Mouse (Mus musculus) forebrain, postnatal 0 days (tissue): ENCODE data around the gene Spred2. TPM values are rescaled to one million over a fixed set of nuclear protein-coding genes. Genes with fewer than 3 reads are reported as not detected.

ENCODE experiments used
- ATAC-seq: fragments of 200-750 bp; cut with Nextera tagmentation; 2 replicates; pipeline ENCODE4 v1.8.0; 2017; ENCODE audit warnings: mild to moderate bottlenecking, moderate library complexity
- DNase-seq: peaks from one replicate; pipeline ENCODE4 v3.0.0-alpha.2; 2015
- H3K27ac ChIP-seq: fragments of 300-500 bp; sonication (generic); 2 replicates; pipeline ENCODE4 v1.5.1; 2014; ENCODE audit warnings: low read depth, mild to moderate bottlenecking, antibody characterized with exemption, low read length, moderate library complexity, mixed read lengths
- H3K27me3 ChIP-seq: fragments of 300-500 bp; sonication (generic); 2 replicates; pipeline ENCODE4 v1.6.1; 2014; ENCODE audit warnings: mild to moderate bottlenecking, low read length, mixed read lengths; ENCODE audit not compliant: insufficient read depth
- H3K36me3 ChIP-seq: fragments of 300-500 bp; sonication (generic); 2 replicates; pipeline ENCODE4 v1.6.1; 2014; ENCODE audit warnings: mild to moderate bottlenecking, moderate library complexity; ENCODE audit not compliant: insufficient read depth
- H3K4me1 ChIP-seq: fragments of 300-500 bp; sonication (generic); 2 replicates; pipeline ENCODE4 v1.6.1; 2014; ENCODE audit warnings: antibody characterized with exemption; ENCODE audit not compliant: insufficient read depth
- H3K4me2 ChIP-seq: fragments of 300-500 bp; sonication (generic); 2 replicates; pipeline ENCODE4 v1.6.1; 2014; ENCODE audit warnings: low read depth, mild to moderate bottlenecking, moderate library complexity
- H3K4me3 ChIP-seq: fragments of 300-500 bp; sonication (generic); 2 replicates; pipeline ENCODE4 v1.5.1; 2014; ENCODE audit warnings: low read depth, low read length, mixed read lengths
- H3K9ac ChIP-seq: fragments of 300-500 bp; sonication (generic); 2 replicates; pipeline ENCODE4 v1.6.1; 2014; ENCODE audit warnings: mild to moderate bottlenecking
- H3K9me3 ChIP-seq: fragments of 300-500 bp; sonication (generic); 2 replicates; pipeline ENCODE4 v1.6.1; 2016; ENCODE audit warnings: low read length
- CTCF ChIP-seq: sonication (generic); IDR thresholded peaks from 2 replicates; pipeline ENCODE4 v1.5.1; 2016; ENCODE audit warnings: antibody characterized with exemption, control low read depth, low read depth
- WGBS: fragments of 180-500 bp; shearing (Covaris S2); extraction: QIAGEN DNeasy Blood & Tissue Kit; methylation state at CpG from one replicate; pipeline ENCODE4 v1.1.7; 2014; 5-methylcytosine and 5-hydroxymethylcytosine counted together
- polyA plus RNA-seq: library from polyadenylated mRNA; unstranded; fragments of >200 nt; fragmentation: Nextera tagmentation; extraction: Ambion mirVana; gene quantifications from 2 replicates; pipeline ENCODE4 v1.2.1, GENCODE M21; 2015
- total RNA-seq: library from RNA; depleted of rRNA; stranded (reverse); fragments of >200 nt; gene quantifications from 2 replicates; pipeline ENCODE4 v1.2.3, GENCODE M21; 2014

The Spred2 gene
- total and polyA plus RNA-seq, 2 experiments from 2014 or later, result 9.1 to 15.5 TPM

DNA sequence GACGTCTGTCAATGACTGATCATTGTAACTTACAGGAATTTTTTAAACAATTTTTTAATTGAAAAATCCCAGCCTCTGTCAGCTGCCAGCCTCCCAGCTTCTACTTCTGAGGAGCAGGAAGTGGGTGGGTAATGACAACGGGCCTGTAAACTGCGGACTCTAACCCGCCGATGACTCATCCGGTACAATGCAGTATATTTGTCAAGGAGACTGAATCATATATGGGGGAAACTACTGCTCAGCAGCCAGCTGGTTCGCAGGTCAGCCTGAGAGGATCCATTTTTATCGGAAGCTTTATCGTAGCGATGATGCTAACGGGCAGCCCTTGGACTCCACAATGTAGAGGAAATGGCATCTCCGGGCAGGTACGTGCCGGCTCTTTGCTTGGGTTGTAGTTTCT lies 55.2 kb downstream of the Spred2 start:
- WGBS, result 80% methylated on average over 14 of the region's 14 CpGs
- Histone ChIP-seq H3K9me3 (no peaks in the 10 kb centered on the region), H3K4me2 (no peak overlapping the region)

DNA sequence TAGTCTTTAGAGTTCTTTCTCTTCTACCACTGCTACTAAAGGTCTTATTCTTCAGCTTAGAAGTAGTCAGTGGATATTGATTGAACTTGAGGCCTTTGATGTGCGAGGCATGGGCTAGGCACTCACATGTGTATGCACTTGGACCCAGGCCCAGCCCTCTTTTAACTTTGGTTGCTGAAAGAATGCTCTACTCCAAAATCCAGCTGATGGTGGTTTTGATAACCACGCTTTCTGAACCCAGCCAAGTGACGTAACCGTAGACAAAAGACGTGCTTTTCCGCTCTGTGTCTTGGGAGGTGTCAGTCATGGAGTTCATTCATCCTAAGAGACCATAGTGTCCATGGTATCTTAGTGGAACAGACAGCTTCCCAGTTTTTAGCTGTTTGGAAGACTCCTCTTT lies 57.9 kb downstream of the Spred2 start:
- WGBS, result 45% methylated on average over 6 of the region's 6 CpGs
- ATAC-seq (peak; percentile 40), DNase-seq (no peak)
- no peak overlapping the region for H3K4me2 ChIP-seq
- H3K27ac ChIP-seq, result no peak overlapping the region
- no peak overlapping the region for H3K9ac ChIP-seq
- no peaks in the 10 kb centered on the region for H3K27me3 ChIP-seq
- H3K9me3 ChIP-seq, result no peaks in the 10 kb centered on the region
- H3K4me3 ChIP-seq, result no peak overlapping the region
- no peaks in the 10 kb centered on the region for H3K36me3 ChIP-seq
- H3K4me1 ChIP-seq, result peaks cover 2% of the 10 kb centered on the region; the same call in 1 of the 2 replicates
- TF ChIP-seq CTCF, result no peak

More for the DNA sequence above, 55.2 kb downstream of the Spred2 start:
- DNase-seq (no peak), ATAC-seq (no peak)
- Histone ChIP-seq H3K27me3 (no peaks in the 10 kb centered on the region), H3K9ac (no peak overlapping the region), H3K4me1 (no peaks in the 10 kb centered on the region), H3K27ac (0 out of 2 replicates have a peak overlapping the region, but pooled peaks have one; percentile 9), H3K4me3 (no peak overlapping the region), H3K36me3 (no peaks in the 10 kb centered on the region)
- TF ChIP-seq CTCF, result no peak

- no peak overlapping the region for H3K9ac ChIP-seq
- H3K27me3 ChIP-seq, result no peaks in the 10 kb centered on the region
- 71% methylated on average over 6 of the region's 6 CpGs for WGBS
- ATAC-seq, result no peak; the same call in 1 of the 2 replicates
- no peaks in the 10 kb centered on the region for H3K36me3 ChIP-seq
- H3K4me3 ChIP-seq, result no peak overlapping the region
- H3K4me1 ChIP-seq, result peaks cover 2% of the 10 kb centered on the region; the same call in 1 of the 2 replicates
- H3K4me2 ChIP-seq, result no peak overlapping the region
- DNase-seq, result no peak
- H3K9me3 ChIP-seq, result no peaks in the 10 kb centered on the region
- peak overlapping the region; percentile 23; the same call in 1 of the 2 replicates for H3K27ac ChIP-seq
- no peak for TF ChIP-seq CTCF
Observed at GRCm38 (mm10) chr11:19982779-19983178, 58.6 kb downstream of the Spred2 start.

- Histone ChIP-seq H3K9ac (no peak overlapping the region), H3K4me2 (no peak overlapping the region), H3K36me3 (no peaks in the 10 kb centered on the region), H3K4me1 (peaks cover 2% of the 10 kb centered on the region; the same call in 1 of the 2 replicates), H3K27ac (no peak overlapping the region; the same call in 1 of the 2 replicates), H3K27me3 (no peaks in the 10 kb centered on the region), H3K9me3 (no peaks in the 10 kb centered on the region), H3K4me3 (no peak overlapping the region)
- no peak for TF ChIP-seq CTCF
- WGBS, result 37% methylated on average over 4 of the region's 4 CpGs
- ATAC-seq (no peak), DNase-seq (no peak)
Observed at GRCm38 (mm10) chr11:19983298-19983697, 59.1 kb downstream of the Spred2 start.

DNA sequence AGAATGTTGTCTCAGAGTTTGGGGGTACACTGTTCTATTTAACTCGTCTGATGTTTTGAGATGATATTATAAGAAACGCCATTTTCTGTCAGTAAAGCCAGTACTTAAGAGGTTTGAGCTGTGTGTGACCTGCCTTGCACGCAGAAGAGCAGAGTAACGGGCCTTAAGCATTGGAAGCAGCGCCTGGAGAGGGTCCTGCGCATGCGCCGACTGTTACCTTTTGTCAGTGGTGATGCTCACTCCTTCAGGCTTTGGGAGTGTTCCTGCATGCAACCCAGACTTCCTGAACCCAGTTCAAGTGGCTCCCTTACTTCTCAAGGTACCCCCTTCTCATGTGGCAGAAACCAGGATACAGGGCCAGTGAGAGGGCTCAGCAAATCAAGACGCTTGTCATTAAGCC lies 59.9 kb downstream of the Spred2 start:
- WGBS, result 90% methylated on average over 9 of the region's 9 CpGs
- Histone ChIP-seq H3K4me3 (no peak overlapping the region), H3K36me3 (no peaks in the 10 kb centered on the region), H3K4me2 (no peak overlapping the region), H3K27ac (no peak overlapping the region), H3K9ac (no peak overlapping the region), H3K27me3 (no peaks in the 10 kb centered on the region), H3K4me1 (peaks cover 2% of the 10 kb centered on the region; the same call in 1 of the 2 replicates), H3K9me3 (no peaks in the 10 kb centered on the region)
- no peak for TF ChIP-seq CTCF
- ATAC-seq (no peak), DNase-seq (no peak)

- H3K27me3 ChIP-seq, result no peaks in the 10 kb centered on the region
- 75% methylated on average over 5 of the region's 5 CpGs for whole genome bisulfite sequencing
Observed at GRCm38 (mm10) chr11:19985283-19985854, 61.2 kb downstream of the Spred2 start.

GRCm38 (mm10) chr11:19986443-19986861 lies 62.3 kb downstream of the Spred2 start:
- Histone ChIP-seq H3K4me3 (no peak overlapping the region), H3K27me3 (no peaks in the 10 kb centered on the region), H3K9ac (no peak overlapping the region), H3K36me3 (no peaks in the 10 kb centered on the region), H3K4me2 (no peak overlapping the region), H3K27ac (no peak overlapping the region), H3K4me1 (peaks cover 2% of the 10 kb centered on the region; the same call in 1 of the 2 replicates), H3K9me3 (no peaks in the 10 kb centered on the region)
- TF ChIP-seq CTCF, result no peak
- 30% methylated on average over 1 of the region's 1 CpGs for WGBS
- DNase-seq, result no peak
- ATAC-seq, result no peak

More at GRCm38 (mm10) chr11:19985283-19985854, 61.2 kb downstream of the Spred2 start:
- no peak for TF ChIP-seq CTCF
- no peak overlapping the region for H3K27ac ChIP-seq
- peaks cover 2% of the 10 kb centered on the region; the same call in 1 of the 2 replicates for H3K4me1 ChIP-seq
- H3K4me2 ChIP-seq, result no peak overlapping the region
- no peak overlapping the region for H3K4me3 ChIP-seq
- no peak for DNase-seq
- H3K36me3 ChIP-seq, result no peaks in the 10 kb centered on the region
- no peak for ATAC-seq
- no peak overlapping the region for H3K9ac ChIP-seq
- no peaks in the 10 kb centered on the region for H3K9me3 ChIP-seq
